8 mouse cellular contexts compared by ENCODE assay signal in genomic region chr10:100487097-100487978, GRCm38 (mm10). TPM values are rescaled to one million over a fixed set of nuclear protein-coding genes. Genes with fewer than 3 reads are reported as not detected.
DNase-seq lines count a peak whose midpoint lies in the region; ATAC-seq lines count a peak whose summit lies in the region.

TSS of gene Tmtc3 (minus strand) at chr10:100487350.
TSS of gene Cep290 (plus strand) at chr10:100487558.

- ATAC-seq in hematopoietic stem cell, adult 5-6 weeks (replicated peaks in 1 of 2; ENCODE audit: insufficient read depth in 1 of 2, low FRiP score in 2 of 2, low TSS enrichment in 1 of 2, low read depth in 1 of 2, poor library complexity in 2 of 2, severe bottlenecking in 2 of 2): peak; percentile 91 to 93
- peak; percentile 98 for ATAC-seq in lung, embryonic 16.5 days (ENCODE audit: low read depth)

- peak within 1 kb of the TSS; percentile 77 for H3K27ac ChIP-seq in lung, embryonic 16.5 days (ENCODE audit: low read length)

- H3K36me3 ChIP-seq in lung, embryonic 16.5 days (ENCODE audit: control insufficient read depth, insufficient read depth, low read length): no peaks in the 10 kb centered on the region

- peak; percentile 97 for DNase-seq in MEL-GATA-1-ER (ENCODE audit: extremely low read depth, low read depth)
- DNase-seq in cerebellum, adult 8-10 months: peak; percentile 93
- peak; percentile 98 for DNase-seq in forelimb bud, embryonic 11.5 days (ENCODE audit: low read depth, low spot score)
- DNase-seq in layer of hippocampus, adult 9-10 months (ENCODE audit: low spot score): peak; percentile 92
- peak; percentile 61 for DNase-seq in ovary, postnatal 10 days (ENCODE audit: low spot score)
- DNase-seq in thymus, postnatal 10 days (ENCODE audit: low spot score in 2 of 2): peak; percentile 68 to 72

- H3K4me3 ChIP-seq in lung, embryonic 16.5 days (ENCODE audit: low read length): peak within 1 kb of the TSS; percentile 88

- 0 out of 2 replicates have a peak, but pooled peaks cover 4% of the 10 kb centered on the region for H3K4me1 ChIP-seq in lung, embryonic 16.5 days (replicated peaks; ENCODE audit: control insufficient read depth, insufficient read depth, low read length)

- WGBS in lung, embryonic 16.5 days: under 1% methylated on average over 63 of the region's 63 CpGs

- H3K4me2 ChIP-seq in lung, embryonic 16.5 days (ENCODE audit: low read depth, low read length): peak within 1 kb of the TSS; percentile 91

- peak within 1 kb of the TSS; percentile 88 for H3K9ac ChIP-seq in lung, embryonic 16.5 days (ENCODE audit: low read length)

- H3K9me3 ChIP-seq in lung, embryonic 16.5 days (ENCODE audit: control insufficient read depth, low read length): no peaks in the 10 kb centered on the region

- no peaks in the 10 kb centered on the region for H3K27me3 ChIP-seq in lung, embryonic 16.5 days (ENCODE audit: control insufficient read depth, insufficient read depth, low read depth, low read length)

RNA-seq across cellular contexts. Expression of gene Tmtc3, which starts in this region (rescaled TPM):
- total RNA-seq in hematopoietic stem cell, adult 5-6 weeks (2017): 6.5 and 8.1 TPM in 2 replicates
- 25.1 and 28.1 TPM in 2 replicates for polyA plus RNA-seq in lung, embryonic 16.5 days (2015; fragmentation: Nextera tagmentation; extraction: Ambion mirVana)

RNA-seq across cellular contexts. Expression of gene Cep290, which starts in this region (rescaled TPM):
- total RNA-seq in hematopoietic stem cell, adult 5-6 weeks (2017): 23.3 and 27.1 TPM in 2 replicates
- 5.4 and 6.2 TPM in 2 replicates for polyA plus RNA-seq in lung, embryonic 16.5 days (2015; fragmentation: Nextera tagmentation; extraction: Ambion mirVana)

Comparison
In these comparisons a context has a peak if more than half of its experiments do, and no peak if none do; other contexts are left out.
1. Peak in every context shown above with its lines: DNase-seq, ATAC-seq, H3K4me3 ChIP-seq and H3K27ac ChIP-seq.